Mouse (Mus musculus): ENCODE results near the gene Schip1.

GRCm38 (mm10) chr3:68138833-68139627 lies 74.4 kb downstream of the Schip1 start:
- TF ChIP-seq CTCF (IDR thresholded peaks at IDR 0.05; ENCODE audit: low read depth) (no peak), EP300 (IDR thresholded peaks at IDR 0.05; ENCODE audit: low read depth) (no peak)
